Mouse (Mus musculus) mouse embryonic stem cell (cell line): ENCODE measurements around the gene 2300009A05Rik.

ENCODE experiments used
- in situ Hi-C, 2 experiments: fragments of 300-500 bp; cut with MboI; formaldehyde crosslinking; loops; 1 replicate in 1 of 2; 3 replicates in 1 of 2; pipeline ENCODE4 v1.14.3; 2019 to 2020; ENCODE audit warnings: low sequenced_read_pairs in 2 of 2, low pct_unique_long_range_greater_than_20kb in 1 of 2, mixed read lengths in 1 of 2; ENCODE audit not compliant: unreplicated experiment in 1 of 2

2300009A05Rik gene

GRCm38 (mm10) chr9:63354168-63354567 is 44.9 kb downstream of the 2300009A05Rik start:
- in situ Hi-C loops = no loop called here

- in situ Hi-C loops = no loop called here
Observed at GRCm38 (mm10) chr9:63350030-63350429, 49.0 kb downstream of the 2300009A05Rik start.

GRCm38 (mm10) chr9:63349241-63349640 is 49.8 kb downstream of the 2300009A05Rik start:
- in situ Hi-C loops = no loop called here

- in situ Hi-C loops = no loop called here
Observed at GRCm38 (mm10) chr9:63348146-63348545, 50.9 kb downstream of the 2300009A05Rik start.

- in situ Hi-C loops = no loop called here
Observed at GRCm38 (mm10) chr9:63346029-63346428, 53.0 kb downstream of the 2300009A05Rik start.
